Mouse (Mus musculus) hindbrain, embryonic 10.5 days (tissue): Measurements from ENCODE around the gene Gm21976. TPM values are rescaled to one million over a fixed set of nuclear protein-coding genes. Genes with fewer than 3 reads are reported as not detected.

Experiments
- polyA plus RNA-seq: library from polyadenylated mRNA; unstranded; fragments of >200 nt; fragmentation: Nextera tagmentation; extraction: Ambion mirVana; gene quantifications from 2 replicates; pipeline ENCODE4 v1.2.1, GENCODE M21; 2016

The Gm21976 gene
- polyA plus RNA-seq, 1 experiment from 2014 or later, result not detected

Other genes starting within 250 kb of the Gm21976 start
- 8.6 and 10.6 TPM in 2 replicates for gene Arhgef28, start 73.4 kb upstream of the Gm21976 start, polyA plus RNA-seq
- gene Utp15, start 16.8 kb upstream of the Gm21976 start, polyA plus RNA-seq, result 36.8 and 44.8 TPM in 2 replicates
- 17.6 and 22.4 TPM in 2 replicates for gene Ankra2, start 16.8 kb upstream of the Gm21976 start, polyA plus RNA-seq
- 664 and 711 TPM in 2 replicates for gene Btf3, start 37.1 kb downstream of the Gm21976 start, polyA plus RNA-seq
- 3.9 TPM in 2 replicates for gene Foxd1, start 74.4 kb downstream of the Gm21976 start, polyA plus RNA-seq
- gene Gm10320, start 212.1 kb downstream of the Gm21976 start, polyA plus RNA-seq, result 1.4 and 1.6 TPM in 2 replicates